Mouse (Mus musculus): ENCODE measurements around the gene Fat2. TPM values are rescaled to one million over a fixed set of nuclear protein-coding genes. Genes with fewer than 3 reads are reported as not detected.

Gene Fat2
- total RNA-seq (2023; ENCODE audit: inconsistent age): 0.10 TPM in 1 of 4 replicates, not detected in the others

GRCm38 (mm10) chr11:55336101-55336891 lies at the start of gene Fat2:
Gene Fat2, minus strand, starts transcription at chr11:55336564.

GRCm38 (mm10) chr11:55204159-55204596 lies 132.2 kb downstream of the Fat2 start, which contains the start of gene Slc36a1:
Gene Slc36a1, plus strand, starts transcription at chr11:55204350.

Other genes starting within 250 kb of the Fat2 start
- gene Gm2a, start 238.4 kb downstream of the Fat2 start, total RNA-seq (2023; ENCODE audit: inconsistent age): 119 to 129 TPM (median 126 TPM) in 4 replicates
- gene Slc36a3, start 184.9 kb downstream of the Fat2 start, total RNA-seq (2023; ENCODE audit: inconsistent age): not detected in 4 replicates
- gene Slc36a2, start 151.5 kb downstream of the Fat2 start, total RNA-seq (2023; ENCODE audit: inconsistent age): not detected in 4 replicates
- 12.1 to 18.7 TPM (median 14.5 TPM) in 4 replicates for gene Slc36a1, start 132.2 kb downstream of the Fat2 start, total RNA-seq (2023; ENCODE audit: inconsistent age)
- 0.61 to 1.3 TPM (median 1.0 TPM) in 4 replicates for gene Sparc, start 86.6 kb upstream of the Fat2 start, total RNA-seq (2023; ENCODE audit: inconsistent age)
- 55.3 to 68.9 TPM (median 66.6 TPM) in 4 replicates for gene Atox1, start 124.7 kb upstream of the Fat2 start, total RNA-seq (2023; ENCODE audit: inconsistent age)
- gene G3bp1, start 133.1 kb upstream of the Fat2 start, total RNA-seq (2023; ENCODE audit: inconsistent age): 76.4 to 88.9 TPM (median 83.5 TPM) in 4 replicates

Measured in B cell, adult (primary cell).